Mouse (Mus musculus) kidney, adult 2 months (tissue): ENCODE measurements at regions not wholly inside any gene's neighbourhood (a gene's known extent, or its start where the extent isn't known, plus 50 kb on each side); places are given as distances from the start of the nearest gene placed in this dataset.
A peak's percentile ranks its signal among the peaks of the same experiment; 100 is the strongest.

ENCODE experiments used
- DNase-seq: peaks from one replicate; pipeline ENCODE4 v3.0.0; 2021
- H3K27ac ChIP-seq: fragments of 200-500 bp; 2 replicates; pipeline ENCODE4 v1.5.1; 2012; ENCODE audit warnings: low read depth, low read length, control low read depth, inconsistent platforms; ENCODE audit not compliant: insufficient read depth
- H3K27me3 ChIP-seq: fragments of 200-500 bp; replicated peaks from 2 replicates; pipeline ENCODE4 v1.6.1; 2012; ENCODE audit warnings: mild to moderate bottlenecking, moderate library complexity, low read length, inconsistent platforms; ENCODE audit not compliant: control insufficient read depth, insufficient read depth
- H3K36me3 ChIP-seq: fragments of 200-500 bp; 2 replicates; pipeline ENCODE4 v1.6.1; 2012; ENCODE audit warnings: mild to moderate bottlenecking, moderate library complexity, low read length, inconsistent platforms; ENCODE audit not compliant: control insufficient read depth, insufficient read depth
- H3K4me1 ChIP-seq: fragments of 200-500 bp; 2 replicates; pipeline ENCODE4 v1.6.1; 2011; ENCODE audit warnings: low read length; ENCODE audit not compliant: control insufficient read depth, insufficient read depth
- H3K4me3 ChIP-seq: fragments of 200-500 bp; 2 replicates; pipeline ENCODE4 v1.5.1; 2011; ENCODE audit warnings: mild to moderate bottlenecking, low read depth, low read length, control low read depth; ENCODE audit not compliant: insufficient read depth
- CTCF ChIP-seq: fragments of 200-500 bp; conservative IDR thresholded peaks from 2 replicates; pipeline ENCODE4 v1.5.1; 2011; ENCODE audit warnings: low read depth, mild to moderate bottlenecking, control low read depth, low read length, moderate library complexity, mixed read lengths; ENCODE audit not compliant: insufficient read depth, insufficient read length
- POLR2A ChIP-seq: fragments of 200-500 bp; IDR thresholded peaks from one replicate; pipeline ENCODE4 v1.6.1; 2011; ENCODE audit warnings: low read depth, low read length, control low read depth
- WGBS: fragments of 180-500 bp; shearing (Covaris S2); methylation state at CpG from one replicate; pipeline ENCODE4 v1.1.7; 2018; 5-methylcytosine and 5-hydroxymethylcytosine counted together

- 71% methylated on average over 9 of the region's 9 CpGs for WGBS
- no peak for DNase-seq
- Histone ChIP-seq H3K36me3 (no peaks in the 10 kb centered on the region), H3K4me1 (no peaks in the 10 kb centered on the region; the same call in 1 of the 2 replicates), H3K4me3 (no peak overlapping the region), H3K27ac (no peak overlapping the region), H3K27me3 (no peaks in the 10 kb centered on the region)
- TF ChIP-seq POLR2A: no peak
- TF ChIP-seq CTCF: no peak
These were observed 98.3 kb upstream of the Slc25a26 start for GRCm38 (mm10) chr6:94401617-94402481.

- Histone ChIP-seq H3K27ac (no peak overlapping the region), H3K4me3 (no peak overlapping the region), H3K4me1 (no peaks in the 10 kb centered on the region; the same call in 1 of the 2 replicates), H3K27me3 (no peaks in the 10 kb centered on the region), H3K36me3 (no peaks in the 10 kb centered on the region)
- TF ChIP-seq CTCF (no peak), POLR2A (no peak)
- WGBS: 26% methylated on average over 14 of the region's 14 CpGs
- DNase-seq: peak; percentile 8
These were observed 99.0 kb upstream of the Slc25a26 start for GRCm38 (mm10) chr6:94401061-94401591.

- DNase-seq: peak; percentile 64
- H3K4me1 ChIP-seq: no peaks in the 10 kb centered on the region; the same call in 1 of the 2 replicates
- no peaks in the 10 kb centered on the region for H3K36me3 ChIP-seq
- H3K4me3 ChIP-seq: no peak overlapping the region
- no peak overlapping the region for H3K27ac ChIP-seq
- 7% methylated on average over 13 of the region's 13 CpGs for WGBS
- TF ChIP-seq CTCF (peak; percentile 91), POLR2A (no peak)
- H3K27me3 ChIP-seq: no peaks in the 10 kb centered on the region
These were observed 99.6 kb upstream of the Slc25a26 start for GRCm38 (mm10) chr6:94400471-94401051.

- peak overlapping the region; percentile 91 for H3K27ac ChIP-seq
These were observed 107.4 kb upstream of the Magi1 start for GRCm38 (mm10) chr6:94391134-94391533.

GRCm38 (mm10) chr6:94390403-94390802 lies 106.7 kb upstream of the Magi1 start:
- Histone ChIP-seq H3K4me3 (no peak overlapping the region), H3K36me3 (no peaks in the 10 kb centered on the region), H3K4me1 (peaks cover 15% of the 10 kb centered on the region), H3K27ac (peak overlapping the region; percentile 97), H3K27me3 (no peaks in the 10 kb centered on the region)
- TF ChIP-seq POLR2A (no peak), CTCF (no peak)
- WGBS: 29% methylated on average over 2 of the region's 2 CpGs
- DNase-seq: peak; percentile 93

More at GRCm38 (mm10) chr6:94391134-94391533, 107.4 kb upstream of the Magi1 start:
- DNase-seq: peak; percentile 96
- H3K4me3 ChIP-seq: no peak overlapping the region
- H3K27me3 ChIP-seq: no peaks in the 10 kb centered on the region
- H3K36me3 ChIP-seq: no peaks in the 10 kb centered on the region
- H3K4me1 ChIP-seq: peaks cover 15% of the 10 kb centered on the region
- no peak for TF ChIP-seq CTCF
- TF ChIP-seq POLR2A: no peak
- WGBS: 17% methylated on average over 5 of the region's 5 CpGs

- peaks cover 20% of the 10 kb centered on the region for H3K4me1 ChIP-seq
- H3K4me3 ChIP-seq: no peak overlapping the region
- 42% methylated on average over 9 of the region's 9 CpGs for WGBS
- H3K27ac ChIP-seq: peak overlapping the region; percentile 97
- H3K36me3 ChIP-seq: no peaks in the 10 kb centered on the region
- no peak for TF ChIP-seq POLR2A
- TF ChIP-seq CTCF: no peak
- DNase-seq: peak; percentile 77
- H3K27me3 ChIP-seq: no peaks in the 10 kb centered on the region
These were observed 106.0 kb upstream of the Magi1 start for GRCm38 (mm10) chr6:94389716-94390115.

GRCm38 (mm10) chr6:94387648-94388047 lies 103.9 kb upstream of the Magi1 start:
- H3K36me3 ChIP-seq: no peaks in the 10 kb centered on the region
- DNase-seq: no peak
- peaks cover 20% of the 10 kb centered on the region for H3K4me1 ChIP-seq
- WGBS: 81% methylated on average over 2 of the region's 2 CpGs
- no peak overlapping the region for H3K27ac ChIP-seq
- H3K4me3 ChIP-seq: no peak overlapping the region
- TF ChIP-seq POLR2A (no peak), CTCF (no peak)
- H3K27me3 ChIP-seq: no peaks in the 10 kb centered on the region
